Mouse (Mus musculus) ES-Bruce4 (cell line): ENCODE measurements around the gene Mdm2.

Source experiments
- CTCF ChIP-seq: IDR thresholded peaks from one replicate; pipeline ENCODE4 v1.8.1; 2011; ENCODE audit warnings: low read depth, low read length
- POLR2A ChIP-seq: IDR thresholded peaks from one replicate; pipeline ENCODE4 v1.8.1; 2011; ENCODE audit warnings: low read length; ENCODE audit not compliant: insufficient read depth

GRCm38 (mm10) chr10:117643711-117644428, 66.7 kb downstream of the Mdm2 start:
- TF ChIP-seq CTCF (no peak), POLR2A (no peak)
